Mouse (Mus musculus): ENCODE data around the gene Plcb1. TPM values are rescaled to one million over a fixed set of nuclear protein-coding genes. Genes with fewer than 3 reads are reported as not detected.
A peak's percentile ranks its signal among the peaks of the same experiment; 100 is the strongest.

Plcb1 gene
- total and polyA plus RNA-seq, 3 experiments = 0.78 to 4.2 (median 3.9) TPM

DNA sequence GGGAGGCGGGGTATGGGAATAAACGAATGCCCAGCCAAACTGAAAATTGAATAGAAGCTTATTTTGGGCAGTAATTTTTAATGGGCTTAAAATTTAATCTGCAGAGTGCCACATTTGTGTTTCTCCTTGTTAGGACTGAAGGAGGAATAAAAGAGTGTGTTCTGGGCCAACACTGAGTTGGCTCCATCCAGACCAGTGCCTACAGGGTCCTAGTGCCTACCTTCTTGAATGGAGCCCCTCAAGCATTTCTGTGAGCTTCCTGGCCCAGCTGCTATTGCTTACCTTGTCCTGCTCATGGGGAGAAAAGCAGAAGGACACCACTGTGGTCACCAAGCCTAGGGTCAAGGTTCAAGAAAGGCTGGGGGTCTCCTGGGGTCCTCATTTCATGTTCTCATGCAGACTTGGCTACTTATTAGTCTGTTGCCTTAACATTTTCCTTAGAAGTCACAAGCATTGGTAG, 128.3 kb downstream of the Plcb1 start:
- TF ChIP-seq CTCF (IDR thresholded peaks at IDR 0.05) (no peak), POLR2A (IDR thresholded peaks at IDR 0.05; ENCODE audit: insufficient read depth, low read depth, low read length) (no peak), EP300 (IDR thresholded peaks at IDR 0.05; ENCODE audit: insufficient read depth, low read depth, low read length) (no peak)
- H3K27me3 ChIP-seq (ENCODE audit: control insufficient read depth, insufficient read depth, low read length) = no peaks in the 10 kb centered on the region
- peaks cover 7% of the 10 kb centered on the region for H3K36me3 ChIP-seq (ENCODE audit: control insufficient read depth, insufficient read depth, low read length)
- H3K79me2 ChIP-seq (replicated peaks; ENCODE audit: control insufficient read depth, insufficient read depth, low read length) = no peaks in the 10 kb centered on the region
- no peak for DNase-seq
- no peak overlapping the region for H3K9ac ChIP-seq (ENCODE audit: low read depth, low read length)
- no peak overlapping the region for H3K27ac ChIP-seq
- 89% methylated on average over 2 of the region's 2 CpGs for WGBS
- peaks cover 10% of the 10 kb centered on the region for H3K4me1 ChIP-seq (ENCODE audit: control insufficient read depth, insufficient read depth, low read length)
- no peak overlapping the region for H3K4me3 ChIP-seq
- intact Hi-C loops (cut with DNase I) = no loop called here

DNA sequence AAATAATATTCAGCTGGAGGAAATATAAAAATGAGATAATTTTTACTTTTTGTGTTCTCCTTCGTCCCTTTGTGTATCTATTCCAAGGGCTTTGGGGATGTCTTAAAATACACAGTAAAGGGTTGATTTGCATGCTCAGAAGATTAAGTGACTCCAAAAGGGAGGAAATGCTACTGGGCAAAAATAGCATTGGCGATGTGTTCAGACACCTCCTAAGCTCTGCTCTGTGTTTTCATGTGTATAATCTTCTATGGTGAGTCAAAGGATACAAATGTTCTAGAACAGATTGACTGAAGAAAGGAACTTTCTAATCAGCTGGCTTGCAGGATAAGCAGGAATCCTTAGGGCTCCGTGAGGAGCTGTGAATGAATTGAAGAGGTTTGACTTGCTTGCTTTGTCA, 129.2 kb downstream of the Plcb1 start:
- Histone ChIP-seq H3K27ac (no peak overlapping the region), H3K9ac (ENCODE audit: low read depth, low read length) (no peak overlapping the region), H3K4me1 (ENCODE audit: control insufficient read depth, insufficient read depth, low read length) (peaks cover 10% of the 10 kb centered on the region), H3K27me3 (ENCODE audit: control insufficient read depth, insufficient read depth, low read length) (no peaks in the 10 kb centered on the region), H3K79me2 (replicated peaks; ENCODE audit: control insufficient read depth, insufficient read depth, low read length) (no peaks in the 10 kb centered on the region), H3K4me3 (no peak overlapping the region), H3K36me3 (ENCODE audit: control insufficient read depth, insufficient read depth, low read length) (peaks cover 7% of the 10 kb centered on the region)
- no peak for DNase-seq
- 42% methylated on average over 3 of the region's 3 CpGs for WGBS
- intact Hi-C loops (cut with DNase I) = no loop called here
- TF ChIP-seq CTCF (IDR thresholded peaks at IDR 0.05) = no peak
- TF ChIP-seq EP300 (IDR thresholded peaks at IDR 0.05; ENCODE audit: insufficient read depth, low read depth, low read length) = no peak
- no peak for TF ChIP-seq POLR2A (IDR thresholded peaks at IDR 0.05; ENCODE audit: insufficient read depth, low read depth, low read length)

DNA sequence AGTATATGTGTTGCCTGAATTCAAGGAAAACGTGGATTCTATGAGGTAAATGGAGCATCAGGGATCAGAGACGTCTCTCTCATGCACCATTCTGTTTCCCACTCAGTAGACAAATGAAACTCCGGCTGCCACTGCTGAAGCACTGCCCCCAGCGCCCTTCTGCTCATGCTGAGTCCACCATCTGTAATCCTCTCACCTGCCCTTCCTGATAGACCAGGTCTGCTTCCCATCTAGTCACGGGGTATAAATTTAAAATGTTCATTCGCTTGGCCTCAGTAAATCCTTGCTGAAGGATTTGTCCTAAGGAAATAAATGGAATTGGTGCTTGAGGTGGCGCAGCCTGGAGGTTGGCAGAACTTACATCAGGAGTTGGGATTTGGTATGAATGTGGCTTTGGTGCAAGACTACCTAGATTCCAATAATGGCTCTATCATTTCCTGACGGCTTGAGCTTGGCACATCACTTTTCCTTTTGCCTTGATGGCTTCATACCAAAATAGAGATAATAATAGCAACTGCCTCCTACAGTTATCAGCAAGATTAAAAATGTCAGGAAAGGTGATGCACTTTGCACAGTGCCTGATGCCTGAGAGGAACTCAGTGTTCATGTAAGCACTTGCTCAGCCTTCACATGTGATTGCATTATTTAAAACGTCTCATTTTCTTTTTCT, 134.9 kb downstream of the Plcb1 start:
- DNase-seq = no peak
- Histone ChIP-seq H3K4me3 (no peak overlapping the region), H3K79me2 (replicated peaks; ENCODE audit: control insufficient read depth, insufficient read depth, low read length) (no peaks in the 10 kb centered on the region; the same call in 1 of the 2 replicates), H3K36me3 (ENCODE audit: control insufficient read depth, insufficient read depth, low read length) (peaks cover 20% of the 10 kb centered on the region), H3K27ac (no peak overlapping the region), H3K9ac (ENCODE audit: low read depth, low read length) (no peak overlapping the region), H3K27me3 (ENCODE audit: control insufficient read depth, insufficient read depth, low read length) (no peaks in the 10 kb centered on the region), H3K4me1 (ENCODE audit: control insufficient read depth, insufficient read depth, low read length) (peaks cover 9% of the 10 kb centered on the region)
- intact Hi-C loops (cut with DNase I) = loop anchor here (5.0 kb wide), 1 partner anchor 133 kb away; the partner anchor contains the start of gene Plcb1
- TF ChIP-seq POLR2A (IDR thresholded peaks at IDR 0.05; ENCODE audit: insufficient read depth, low read depth, low read length) = no peak
- TF ChIP-seq CTCF (IDR thresholded peaks at IDR 0.05) = no peak
- TF ChIP-seq EP300 (IDR thresholded peaks at IDR 0.05; ENCODE audit: insufficient read depth, low read depth, low read length) = no peak
- 61% methylated on average over 9 of the region's 9 CpGs for WGBS

DNA sequence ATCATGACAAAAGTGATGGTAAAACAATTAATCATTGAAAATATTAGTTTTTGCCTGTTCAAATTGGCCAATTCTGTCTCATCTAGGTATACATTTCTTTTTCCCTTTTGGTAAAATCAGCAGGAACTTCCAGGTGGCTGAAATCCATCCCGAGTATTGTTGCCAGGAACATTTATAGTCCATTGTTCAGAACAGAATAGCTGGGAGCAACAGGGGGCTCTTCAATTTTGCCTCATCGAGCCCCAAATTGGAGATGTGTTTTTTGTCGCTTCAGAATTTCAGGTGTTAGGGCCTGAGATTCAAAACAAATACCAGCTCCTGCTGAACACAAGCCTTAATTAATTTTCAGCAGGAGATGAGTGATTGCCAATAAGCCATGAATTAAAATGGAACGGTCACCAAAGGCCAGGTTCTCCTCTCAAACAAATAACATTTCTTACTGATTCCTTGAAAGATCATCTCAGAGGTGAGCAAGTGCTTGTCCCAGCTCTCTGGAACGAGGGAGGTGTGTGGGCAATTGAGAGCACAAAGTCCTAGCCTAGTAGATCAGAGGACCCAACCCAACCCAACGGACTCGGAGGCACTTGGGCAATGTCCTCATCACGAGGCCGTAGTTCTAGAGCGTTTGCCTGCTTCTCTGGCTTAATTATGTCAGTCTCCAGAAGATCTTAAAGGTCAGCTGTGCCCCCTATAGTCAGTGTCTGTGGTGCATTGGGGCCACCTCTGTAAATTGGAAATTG, 136.9 kb downstream of the Plcb1 start:
- intact Hi-C loops (cut with DNase I) = loop anchor here (5.0 kb wide), 1 partner anchor 136 kb away; the partner anchor contains the start of gene Plcb1
- WGBS = 78% methylated on average over 10 of the region's 10 CpGs
- DNase-seq = no peak
- no peak overlapping the region for H3K27ac ChIP-seq
- no peaks in the 10 kb centered on the region; the same call in 1 of the 2 replicates for H3K79me2 ChIP-seq (replicated peaks; ENCODE audit: control insufficient read depth, insufficient read depth, low read length)
- H3K9ac ChIP-seq (ENCODE audit: low read depth, low read length) = no peak overlapping the region
- TF ChIP-seq POLR2A (IDR thresholded peaks at IDR 0.05; ENCODE audit: insufficient read depth, low read depth, low read length) (no peak), EP300 (IDR thresholded peaks at IDR 0.05; ENCODE audit: insufficient read depth, low read depth, low read length) (no peak), CTCF (IDR thresholded peaks at IDR 0.05) (no peak)
- no peaks in the 10 kb centered on the region for H3K27me3 ChIP-seq (ENCODE audit: control insufficient read depth, insufficient read depth, low read length)
- peaks cover 14% of the 10 kb centered on the region for H3K4me1 ChIP-seq (ENCODE audit: control insufficient read depth, insufficient read depth, low read length)
- peaks cover 29% of the 10 kb centered on the region for H3K36me3 ChIP-seq (ENCODE audit: control insufficient read depth, insufficient read depth, low read length)
- no peak overlapping the region for H3K4me3 ChIP-seq

DNA sequence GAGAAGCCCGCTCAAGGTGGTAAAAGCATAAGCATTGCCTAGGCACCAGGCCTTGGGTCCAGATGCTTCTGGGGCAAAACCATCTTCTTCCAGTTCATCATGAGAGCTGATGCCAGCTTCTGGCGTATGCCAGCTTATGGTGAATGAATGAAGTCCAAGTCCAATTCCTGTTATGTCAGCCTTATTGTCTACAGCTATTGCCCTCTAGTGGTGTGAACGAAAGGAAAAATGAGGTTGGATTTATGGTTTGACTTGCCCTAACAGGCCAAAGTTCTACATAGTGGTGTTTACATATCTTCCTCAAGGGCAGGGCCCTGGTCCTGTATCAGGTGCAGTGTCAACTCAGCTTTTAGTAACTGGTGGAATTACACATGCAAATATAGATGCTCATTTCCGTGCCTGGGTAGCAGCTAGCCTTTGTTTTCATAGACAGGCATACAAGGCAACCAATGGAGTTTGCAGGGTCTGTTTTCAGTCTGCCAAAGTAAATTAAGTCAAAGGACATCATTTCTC, 138.3 kb downstream of the Plcb1 start:
- WGBS = 93% methylated on average over 4 of the region's 4 CpGs
- Histone ChIP-seq H3K4me3 (no peak overlapping the region), H3K9ac (ENCODE audit: low read depth, low read length) (no peak overlapping the region), H3K79me2 (replicated peaks; ENCODE audit: control insufficient read depth, insufficient read depth, low read length) (no peaks in the 10 kb centered on the region; the same call in 1 of the 2 replicates), H3K36me3 (ENCODE audit: control insufficient read depth, insufficient read depth, low read length) (peaks cover 29% of the 10 kb centered on the region), H3K27ac (no peak overlapping the region), H3K27me3 (ENCODE audit: control insufficient read depth, insufficient read depth, low read length) (no peaks in the 10 kb centered on the region), H3K4me1 (ENCODE audit: control insufficient read depth, insufficient read depth, low read length) (peaks cover 14% of the 10 kb centered on the region)
- intact Hi-C loops (cut with DNase I) = loop anchor here (5.0 kb wide), 1 partner anchor 137 kb away; the partner anchor contains the start of gene Plcb1
- DNase-seq = no peak
- TF ChIP-seq EP300 (IDR thresholded peaks at IDR 0.05; ENCODE audit: insufficient read depth, low read depth, low read length) (no peak), POLR2A (IDR thresholded peaks at IDR 0.05; ENCODE audit: insufficient read depth, low read depth, low read length) (no peak), CTCF (IDR thresholded peaks at IDR 0.05) (0 out of 2 replicates have a peak, but pooled peaks have one; percentile 8)
